In genomic region chr1:38120877-38121276, GRCm38 (mm10) we compare ENCODE assay signal across 23 mouse cellular contexts. TPM values are rescaled to one million over a fixed set of nuclear protein-coding genes. Genes with fewer than 3 reads are reported as not detected.
DNase-seq lines count a peak whose midpoint lies in the region; ATAC-seq and TF ChIP-seq lines count a peak whose summit lies in the region.
"Had no signal": no experiment of that assay in that cellular context is flagged by ENCODE, and none has a peak within 500 bp of the region (broad histone marks: within the 10 kb centered on the region; RNA-seq: fewer than 3 reads in every experiment).

No protein-coding gene starts in this region.

- peak; percentile 33; the same call in 1 of the 2 replicates for ATAC-seq in megakaryocyte, adult 5-6 weeks (ENCODE audit: poor library complexity, severe bottlenecking)
- no peak for ATAC-seq in lung, postnatal 0 days
- ATAC-seq: activated CD4-positive, CD25-positive, alpha-beta regulatory T cell, adult 4 months; forebrain, embryonic 14.5 days; forebrain, postnatal 0 days had no signal

- no peaks in the 10 kb centered on the region for H3K36me3 ChIP-seq in kidney, adult 2 months (ENCODE audit: control insufficient read depth, insufficient read depth, low read length)
- no peaks in the 10 kb centered on the region for H3K36me3 ChIP-seq in lung, postnatal 0 days (ENCODE audit: insufficient read depth, low read length)
- H3K36me3 ChIP-seq: embryonic facial prominence, embryonic 12.5 days; embryonic facial prominence, embryonic 15.5 days; hindbrain, embryonic 12.5 days; hindbrain, embryonic 15.5 days had no signal

- H3K27me3 ChIP-seq in kidney, adult 2 months (replicated peaks; ENCODE audit: control insufficient read depth, insufficient read depth, low read length), result no peaks in the 10 kb centered on the region
- no peaks in the 10 kb centered on the region for H3K27me3 ChIP-seq in lung, postnatal 0 days (replicated peaks; ENCODE audit: insufficient read depth, low read length)
- H3K27me3 ChIP-seq: embryonic facial prominence, embryonic 12.5 days; embryonic facial prominence, embryonic 15.5 days; hindbrain, embryonic 12.5 days; hindbrain, embryonic 15.5 days had no signal

- H3K4me2 ChIP-seq in lung, postnatal 0 days (replicated peaks; ENCODE audit: low read depth, low read length), result no peak overlapping the region
- H3K4me2 ChIP-seq: embryonic facial prominence, embryonic 12.5 days; embryonic facial prominence, embryonic 15.5 days; heart, embryonic 11.5 days; hindbrain, embryonic 12.5 days; hindbrain, embryonic 15.5 days had no signal

- TF ChIP-seq CTCF in kidney, adult 2 months (conservative IDR thresholded peaks at IDR 0.05; ENCODE audit: insufficient read depth, insufficient read length, low read depth, low read length), result no peak
- no peak for TF ChIP-seq CTCF in lung, postnatal 0 days (IDR thresholded peaks at IDR 0.05)

- H3K4me3 ChIP-seq in kidney, adult 2 months (ENCODE audit: insufficient read depth, low read depth, low read length), result no peak overlapping the region
- H3K4me3 ChIP-seq in lung, postnatal 0 days (ENCODE audit: low read depth, low read length), result no peak overlapping the region
- H3K4me3 ChIP-seq: embryonic facial prominence, embryonic 12.5 days; embryonic facial prominence, embryonic 15.5 days; gastrocnemius, adult 2 months; hindbrain, embryonic 12.5 days; hindbrain, embryonic 15.5 days had no signal

- no peak overlapping the region for H3K27ac ChIP-seq in kidney, adult 2 months (ENCODE audit: insufficient read depth, low read depth, low read length)
- H3K27ac ChIP-seq in lung, postnatal 0 days (ENCODE audit: low read length), result no peak overlapping the region
- H3K27ac ChIP-seq: embryonic facial prominence, embryonic 12.5 days; embryonic facial prominence, embryonic 15.5 days; gastrocnemius, adult 2 months; hindbrain, embryonic 12.5 days; hindbrain, embryonic 15.5 days had no signal

- H3K9me3 ChIP-seq in lung, postnatal 0 days (ENCODE audit: low read length), result no peaks in the 10 kb centered on the region
- H3K9me3 ChIP-seq: embryonic facial prominence, embryonic 12.5 days; embryonic facial prominence, embryonic 15.5 days; hindbrain, embryonic 12.5 days; hindbrain, embryonic 15.5 days had no signal

- 30% methylated on average over 5 of the region's 5 CpGs for WGBS in kidney, adult 2 months
- 60% methylated on average over 5 of the region's 5 CpGs for WGBS in lung, postnatal 0 days

- TF ChIP-seq POLR2A in kidney, adult 2 months (IDR thresholded peaks at IDR 0.05; ENCODE audit: low read depth, low read length), result no peak

- peaks cover 13% of the 10 kb centered on the region for H3K4me1 ChIP-seq in kidney, adult 2 months (ENCODE audit: control insufficient read depth, insufficient read depth, low read length)
- H3K4me1 ChIP-seq in lung, postnatal 0 days (ENCODE audit: insufficient read depth, low read depth, low read length), result no peaks in the 10 kb centered on the region
- H3K4me1 ChIP-seq: embryonic facial prominence, embryonic 12.5 days; embryonic facial prominence, embryonic 15.5 days; hindbrain, embryonic 12.5 days; hindbrain, embryonic 15.5 days had no signal

- no peak overlapping the region for H3K9ac ChIP-seq in lung, postnatal 0 days (replicated peaks; ENCODE audit: low read depth)
- H3K9ac ChIP-seq: embryonic facial prominence, embryonic 12.5 days; embryonic facial prominence, embryonic 15.5 days; forebrain, postnatal 0 days; hindbrain, embryonic 12.5 days; hindbrain, embryonic 15.5 days had no signal

- peak; percentile 25 for DNase-seq in kidney, adult 2 months
- DNase-seq in kidney, postnatal 25 days, result no peak
- peak; percentile 46 for DNase-seq in A20 (ENCODE audit: low read depth, low spot score)
- DNase-seq in lung, postnatal 0 days (ENCODE audit: low spot score), result no peak
- DNase-seq in adrenal gland, postnatal 4 days (ENCODE audit: low spot score in 2 of 2), result no peak
- DNase-seq: adrenal gland, adult 8-10 months; adrenal gland, postnatal 25 days; B cell, adult 2 months; cerebellum, adult 18-20 months; cerebellum, adult 9-10 months; cerebellum, postnatal 14 days; forebrain, postnatal 0 days; gastrocnemius, adult 2 months; gastrocnemius, postnatal 14 days; heart, adult 11 months had no signal

- no peak for TF ChIP-seq EP300 in lung, postnatal 0 days (IDR thresholded peaks at IDR 0.05)

RNA-seq across cellular contexts. Expression of gene Rev1, which starts 8.7 kb away (rescaled TPM):
- 7.7 and 8.4 TPM in 2 replicates for polyA plus RNA-seq in kidney, adult 2 months (2012; rRNA removed)
- 17.8 and 18.3 TPM in 2 replicates for total RNA-seq in megakaryocyte, adult 5-6 weeks (2015)
- 20.7 and 23.0 TPM in 2 replicates for total RNA-seq in megakaryocyte, adult 5-6 weeks (2017)
- 8.6 and 10.6 TPM in 2 replicates for polyA plus RNA-seq in lung, postnatal 0 days (2015; fragmentation: Nextera tagmentation; extraction: Ambion mirVana)
- total RNA-seq in adrenal gland, postnatal 4 days (2021), result 10 to 100 TPM; 36.2 to 44.1 TPM

Comparison
In these comparisons a context has a peak if more than half of its experiments do, and no peak if none do; other contexts are left out.
1. DNase-seq: peak in kidney, adult 2 months (single experiment) and A20 (single experiment); none in kidney, postnatal 25 days (0 of 2), lung, postnatal 0 days (single experiment) and adrenal gland, postnatal 4 days (0 of 2).